Comparison of ENCODE assay signal across 18 mouse cellular contexts in genomic region chr1:119537651-119538050, GRCm38 (mm10).
"Had no signal": no experiment of that assay in that cellular context is flagged by ENCODE, and none has a peak within 500 bp of the region (broad histone marks: within the 10 kb centered on the region; RNA-seq: fewer than 3 reads in every experiment).

No protein-coding gene starts in this region.

- H3K27me3 ChIP-seq: limb, embryonic 12.5 days; limb, embryonic 15.5 days; midbrain, embryonic 13.5 days had no signal

- ATAC-seq: liver, postnatal 0 days; midbrain, embryonic 13.5 days; midbrain, embryonic 16.5 days had no signal

- H3K4me2 ChIP-seq: limb, embryonic 12.5 days; limb, embryonic 15.5 days; liver, embryonic 11.5 days; lung, embryonic 14.5 days; midbrain, embryonic 13.5 days had no signal

- H3K36me3 ChIP-seq: limb, embryonic 12.5 days; limb, embryonic 15.5 days; midbrain, embryonic 13.5 days had no signal

- H3K9me3 ChIP-seq: limb, embryonic 12.5 days; limb, embryonic 15.5 days; midbrain, embryonic 13.5 days had no signal

- H3K9ac ChIP-seq: limb, embryonic 12.5 days; limb, embryonic 15.5 days; liver, embryonic 14.5 days; liver, postnatal 0 days; lung, embryonic 14.5 days; midbrain, embryonic 13.5 days had no signal

- H3K4me3 ChIP-seq: left cerebral cortex, adult 2 months; limb, embryonic 12.5 days; limb, embryonic 15.5 days; midbrain, embryonic 13.5 days; myocyte had no signal

- H3K4me1 ChIP-seq: limb, embryonic 12.5 days; midbrain, embryonic 13.5 days had no signal

- DNase-seq: kidney, adult 2 months; kidney, postnatal 36 days; layer of hippocampus, postnatal 36 days; left cerebral cortex, postnatal 4 days; liver, postnatal 0 days; lung, embryonic 14.5 days; thymus, adult 18-20 months; thymus, postnatal 36 days had no signal

- H3K27ac ChIP-seq: kidney, postnatal 0 days; left cerebral cortex, adult 2 months; limb, embryonic 12.5 days; limb, embryonic 15.5 days; liver, embryonic 14.5 days; macrophage; midbrain, embryonic 13.5 days had no signal
